Mouse (Mus musculus) liver, embryonic 11.5 days (tissue): ENCODE data around the gene Anapc15. TPM values are rescaled to one million over a fixed set of nuclear protein-coding genes. Genes with fewer than 3 reads are reported as not detected.
A peak's percentile ranks its signal among the peaks of the same experiment; 100 is the strongest.

Experiments
- ATAC-seq: fragments of 200-750 bp; cut with Nextera tagmentation; replicated peaks from 2 replicates; pipeline ENCODE4 v1.8.0; 2017; ENCODE audit warnings: moderate number of reproducible peaks, mild to moderate bottlenecking, moderate TSS enrichment, moderate library complexity; ENCODE audit not compliant: low FRiP score
- DNase-seq: peaks from one replicate; pipeline ENCODE4 v3.0.0-alpha.2; 2017; ENCODE audit warnings: low spot score
- H3K27ac ChIP-seq: fragments of 300-500 bp; sonication (generic); 2 replicates; pipeline ENCODE4 v1.5.1; 2014; ENCODE audit warnings: mild to moderate bottlenecking, low read depth, low read length, control low read depth
- H3K27me3 ChIP-seq: fragments of 300-500 bp; sonication (generic); replicated peaks from 2 replicates; pipeline ENCODE4 v1.6.1; 2014; ENCODE audit warnings: low read length, mixed read lengths; ENCODE audit not compliant: control insufficient read depth, insufficient read depth
- H3K36me3 ChIP-seq: fragments of 300-500 bp; sonication (generic); 2 replicates; pipeline ENCODE4 v1.6.1; 2014; ENCODE audit warnings: mild to moderate bottlenecking, low read length, moderate library complexity, mixed read lengths; ENCODE audit not compliant: control insufficient read depth, insufficient read depth
- H3K4me1 ChIP-seq: fragments of 300-500 bp; sonication (generic); replicated peaks from 2 replicates; pipeline ENCODE4 v1.6.1; 2014; ENCODE audit warnings: low read length, mixed read lengths; ENCODE audit not compliant: control insufficient read depth, insufficient read depth
- H3K4me2 ChIP-seq: fragments of 300-500 bp; sonication (generic); 2 replicates; pipeline ENCODE4 v1.6.1; 2014; ENCODE audit warnings: mild to moderate bottlenecking, control low read depth, moderate library complexity
- H3K4me3 ChIP-seq: fragments of 300-500 bp; sonication (generic); 2 replicates; pipeline ENCODE4 v1.5.1; 2014; ENCODE audit warnings: low read depth, low read length, control low read depth
- H3K9ac ChIP-seq: fragments of 300-500 bp; sonication (generic); 2 replicates; pipeline ENCODE4 v1.6.1; 2014; ENCODE audit warnings: low read depth, low read length, control low read depth
- H3K9me3 ChIP-seq: fragments of 300-500 bp; sonication (generic); 2 replicates; pipeline ENCODE4 v1.6.1; 2016; ENCODE audit warnings: low read length, inconsistent platforms, mixed read lengths; ENCODE audit not compliant: control insufficient read depth
- WGBS: fragments of 180-500 bp; shearing (Covaris S2); extraction: QIAGEN DNeasy Blood & Tissue Kit; methylation state at CpG from one replicate; pipeline ENCODE4 v1.1.7; 2014; 5-methylcytosine and 5-hydroxymethylcytosine counted together
- polyA plus RNA-seq: library from polyadenylated mRNA; unstranded; fragments of >200 nt; fragmentation: Nextera tagmentation; extraction: Ambion mirVana; gene quantifications from 2 replicates; pipeline ENCODE4 v1.2.1, GENCODE M21; 2014

Anapc15 gene
- polyA plus RNA-seq, 1 experiment from 2014 or later = 96.2 TPM

GRCm38 (mm10) chr7:101831437-101831836, 32.1 kb upstream of the Anapc15 start:
- DNase-seq = no peak
- Histone ChIP-seq H3K4me3 (no peak overlapping the region), H3K36me3 (peaks cover 39% of the 10 kb centered on the region), H3K9me3 (no peaks in the 10 kb centered on the region), H3K27ac (no peak overlapping the region), H3K4me2 (no peak overlapping the region), H3K4me1 (peaks cover 6% of the 10 kb centered on the region; the same call in 1 of the 2 replicates), H3K9ac (no peak overlapping the region), H3K27me3 (peaks cover under 1% of the 10 kb centered on the region; the same call in 1 of the 2 replicates)
- 87% methylated on average over 8 of the region's 8 CpGs for WGBS
- ATAC-seq = no peak

- no peaks in the 10 kb centered on the region for H3K9me3 ChIP-seq
- 86% methylated on average over 4 of the region's 4 CpGs for WGBS
- no peak overlapping the region for H3K4me2 ChIP-seq
- peaks cover 8% of the 10 kb centered on the region for H3K27me3 ChIP-seq
- no peak for ATAC-seq
- no peak overlapping the region for H3K4me3 ChIP-seq
- no peak overlapping the region for H3K27ac ChIP-seq
- no peak for DNase-seq
- H3K4me1 ChIP-seq = peaks cover 6% of the 10 kb centered on the region; the same call in 1 of the 2 replicates
- H3K36me3 ChIP-seq = peaks cover 34% of the 10 kb centered on the region
- H3K9ac ChIP-seq = no peak overlapping the region
These were observed 31.1 kb upstream of the Anapc15 start for GRCm38 (mm10) chr7:101832372-101832771.

GRCm38 (mm10) chr7:101833352-101833751, 30.2 kb upstream of the Anapc15 start:
- H3K4me3 ChIP-seq = no peak overlapping the region
- peaks cover 18% of the 10 kb centered on the region for H3K27me3 ChIP-seq
- no peak overlapping the region for H3K4me2 ChIP-seq
- ATAC-seq = no peak
- no peak overlapping the region for H3K9ac ChIP-seq
- DNase-seq = no peak
- WGBS = 74% methylated on average over 5 of the region's 5 CpGs
- no peak overlapping the region for H3K27ac ChIP-seq
- H3K36me3 ChIP-seq = peaks cover 28% of the 10 kb centered on the region
- H3K9me3 ChIP-seq = no peaks in the 10 kb centered on the region
- peaks cover 6% of the 10 kb centered on the region; the same call in 1 of the 2 replicates for H3K4me1 ChIP-seq

GRCm38 (mm10) chr7:101833916-101834584, 29.5 kb upstream of the Anapc15 start:
- Histone ChIP-seq H3K4me3 (no peak overlapping the region), H3K36me3 (peaks cover 28% of the 10 kb centered on the region), H3K27me3 (peaks cover 22% of the 10 kb centered on the region), H3K27ac (no peak overlapping the region), H3K9ac (no peak overlapping the region), H3K4me2 (no peak overlapping the region), H3K4me1 (peaks cover 6% of the 10 kb centered on the region; the same call in 1 of the 2 replicates), H3K9me3 (no peaks in the 10 kb centered on the region)
- 76% methylated on average over 3 of the region's 3 CpGs for WGBS
- DNase-seq (no peak), ATAC-seq (no peak)

- 78% methylated on average over 3 of the region's 3 CpGs for WGBS
- no peak overlapping the region for H3K4me3 ChIP-seq
- ATAC-seq (no peak), DNase-seq (no peak)
- peaks cover 6% of the 10 kb centered on the region; the same call in 1 of the 2 replicates for H3K4me1 ChIP-seq
- H3K9ac ChIP-seq = no peak overlapping the region
- peaks cover 23% of the 10 kb centered on the region for H3K36me3 ChIP-seq
- H3K4me2 ChIP-seq = peak overlapping the region; percentile 91; the same call in 1 of the 2 replicates
- peaks cover 22% of the 10 kb centered on the region for H3K27me3 ChIP-seq
- no peaks in the 10 kb centered on the region for H3K9me3 ChIP-seq
- no peak overlapping the region for H3K27ac ChIP-seq
These were observed 28.6 kb upstream of the Anapc15 start for GRCm38 (mm10) chr7:101834903-101835302.

- no peak overlapping the region for H3K27ac ChIP-seq
- no peak overlapping the region; the same call in 1 of the 2 replicates for H3K9ac ChIP-seq
- ATAC-seq (no peak), DNase-seq (no peak)
- peaks cover 17% of the 10 kb centered on the region for H3K36me3 ChIP-seq
- peaks cover 22% of the 10 kb centered on the region for H3K27me3 ChIP-seq
- peak overlapping the region; percentile 91 for H3K4me2 ChIP-seq
- H3K4me1 ChIP-seq = peaks cover 6% of the 10 kb centered on the region; the same call in 1 of the 2 replicates
- H3K4me3 ChIP-seq = peak overlapping the region; percentile 74
- WGBS = 50% methylated on average over 5 of the region's 5 CpGs
- no peaks in the 10 kb centered on the region for H3K9me3 ChIP-seq
These were observed 27.9 kb upstream of the Anapc15 start for GRCm38 (mm10) chr7:101835457-101836109.

GRCm38 (mm10) chr7:101836271-101837153, 27.0 kb upstream of the Anapc15 start:
- Histone ChIP-seq H3K4me2 (peak overlapping the region; percentile 91), H3K9ac (peak overlapping the region; percentile 82), H3K4me1 (peaks cover 6% of the 10 kb centered on the region; the same call in 1 of the 2 replicates), H3K9me3 (no peaks in the 10 kb centered on the region), H3K36me3 (peaks cover 10% of the 10 kb centered on the region), H3K27me3 (peaks cover 22% of the 10 kb centered on the region), H3K27ac (peak overlapping the region; percentile 84), H3K4me3 (peak overlapping the region; percentile 74)
- DNase-seq (peak; percentile 71), ATAC-seq (peak; percentile 48)
- under 1% methylated on average over 63 of the region's 63 CpGs for WGBS

GRCm38 (mm10) chr7:101837154-101837605, 26.3 kb upstream of the Anapc15 start:
- peak overlapping the region; percentile 82 for H3K9ac ChIP-seq
- peak overlapping the region; percentile 78 for H3K27ac ChIP-seq
- WGBS = under 1% methylated on average over 20 of the region's 20 CpGs
- H3K27me3 ChIP-seq = peaks cover 22% of the 10 kb centered on the region
- ATAC-seq = no peak
- H3K4me2 ChIP-seq = peak overlapping the region; percentile 91
- no peak for DNase-seq
- H3K4me1 ChIP-seq = peaks cover 6% of the 10 kb centered on the region; the same call in 1 of the 2 replicates
- H3K36me3 ChIP-seq = peaks cover 4% of the 10 kb centered on the region
- H3K9me3 ChIP-seq = no peaks in the 10 kb centered on the region
- peak overlapping the region; percentile 74 for H3K4me3 ChIP-seq
